Mouse (Mus musculus) CD4-positive, CD25-positive, alpha-beta regulatory T cell, adult 4 months (primary cell): ENCODE data around the gene Gdf15. TPM values are rescaled to one million over a fixed set of nuclear protein-coding genes. Genes with fewer than 3 reads are reported as not detected.

Source experiments
- ATAC-seq: one replicate; pipeline ENCODE4 v1.8.0; 2017
- polyA plus RNA-seq, 2 experiments: library from polyadenylated mRNA; unstranded; fragments of 100-300 nt; shearing (Covaris generic); gene quantifications; one replicate each; pipeline ENCODE4 v1.2.1; 2017

Gdf15 gene
- polyA plus RNA-seq, 2 experiments from 2014 or later = not detected

GRCm38 (mm10) chr8:70584606-70585257, 47.5 kb downstream of the Gdf15 start:
- no peak for ATAC-seq

- ATAC-seq = no peak
These were observed 48.5 kb downstream of the Gdf15 start for GRCm38 (mm10) chr8:70583476-70584387.

Other genes starting within 250 kb of the Gdf15 start
- gene Crtc1, start 192.9 kb downstream of the Gdf15 start, polyA plus RNA-seq = 1 to 10 TPM; 7.6 to 9.3 TPM
- gene Klhl26, start 155.5 kb downstream of the Gdf15 start, polyA plus RNA-seq = 10 to 100 TPM in 1 of 2 experiments, 1 to 10 TPM in 1; 7.2 to 20.1 TPM
- not detected for gene Tmem59l, start 145.1 kb downstream of the Gdf15 start, polyA plus RNA-seq
- not detected for gene Crlf1, start 139.3 kb downstream of the Gdf15 start, polyA plus RNA-seq
- 10 to 100 TPM; 82.2 to 83.2 TPM for gene Rex1bd, start 125.7 kb downstream of the Gdf15 start, polyA plus RNA-seq
- 1,000 to 10,000 TPM; 3,148 to 3,732 TPM for gene Uba52, start 121.7 kb downstream of the Gdf15 start, polyA plus RNA-seq
- 100 to 1,000 TPM; 117 to 159 TPM for gene Fkbp8, start 104.7 kb downstream of the Gdf15 start, polyA plus RNA-seq
- 100 to 1,000 TPM; 146 to 173 TPM for gene Kxd1, start 104.5 kb downstream of the Gdf15 start, polyA plus RNA-seq
- gene Ell, start 93.0 kb downstream of the Gdf15 start, polyA plus RNA-seq = 10 to 100 TPM; 41.4 to 50.4 TPM
- 10 to 100 TPM; 26.0 to 58.7 TPM for gene Isyna1, start 38.1 kb downstream of the Gdf15 start, polyA plus RNA-seq
- 10 to 100 TPM in 1 of 2 experiments, 1 to 10 TPM in 1; 5.9 to 15.0 TPM for gene Ssbp4, start 23.6 kb downstream of the Gdf15 start, polyA plus RNA-seq
- under 1 TPM; 0.43 to 0.89 TPM for gene Lrrc25, start 16.3 kb downstream of the Gdf15 start, polyA plus RNA-seq
- 1 to 10 TPM; 7.0 to 9.5 TPM for gene Pgpep1, start 27.9 kb upstream of the Gdf15 start, polyA plus RNA-seq
- gene Lsm4, start 40.8 kb upstream of the Gdf15 start, polyA plus RNA-seq = 10 to 100 TPM; 86.8 to 94.5 TPM
- 10 to 100 TPM in 1 of 2 experiments, 1 to 10 TPM in 1; 7.6 to 23.3 TPM for gene Jund, start 66.5 kb upstream of the Gdf15 start, polyA plus RNA-seq
- under 1 TPM in 1 of 2 experiments, not detected in 1; 0.07 TPM for gene Iqcn, start 71.0 kb upstream of the Gdf15 start, polyA plus RNA-seq
- not detected for gene Gm3336, start 86.1 kb upstream of the Gdf15 start, polyA plus RNA-seq
- gene Pde4c, start 91.3 kb upstream of the Gdf15 start, polyA plus RNA-seq = under 1 TPM; 0.66 to 0.94 TPM
- gene Rab3a, start 122.2 kb upstream of the Gdf15 start, polyA plus RNA-seq = 1 to 10 TPM; 7.5 to 9.6 TPM
- 10 to 100 TPM; 30.2 to 39.2 TPM for gene Mpv17l2, start 128.5 kb upstream of the Gdf15 start, polyA plus RNA-seq
- gene Pik3r2, start 144.3 kb upstream of the Gdf15 start, polyA plus RNA-seq = 1 to 10 TPM; 4.3 to 4.5 TPM
- 10 to 100 TPM; 15.1 to 17.5 TPM for gene Mast3, start 172.6 kb upstream of the Gdf15 start, polyA plus RNA-seq
- gene Il12rb1, start 176.0 kb upstream of the Gdf15 start, polyA plus RNA-seq = 10 to 100 TPM; 13.7 to 24.7 TPM
- gene Arrdc2, start 207.3 kb upstream of the Gdf15 start, polyA plus RNA-seq = 1 to 10 TPM; 3.4 to 3.7 TPM
- gene Kcnn1, start 230.8 kb upstream of the Gdf15 start, polyA plus RNA-seq = not detected
- gene Ccdc124, start 241.5 kb upstream of the Gdf15 start, polyA plus RNA-seq = 10 to 100 TPM; 61.0 to 62.7 TPM